Mouse (Mus musculus): ENCODE data around the gene Rtn1. TPM values are rescaled to one million over a fixed set of nuclear protein-coding genes. Genes with fewer than 3 reads are reported as not detected.
A peak's percentile ranks its signal among the peaks of the same experiment; 100 is the strongest.
"Not testable (repeated sequence)": the region's sequence is repeated elsewhere in the genome, so short reads cannot be mapped to it uniquely, and the experiment has no call there.

Rtn1 gene
- total RNA-seq, 2 experiments from 2014 or later = not detected

- ATAC-seq (replicated peaks; ENCODE audit: low FRiP score, low TSS enrichment, poor library complexity, severe bottlenecking) = no peak
These were observed 76.3 kb downstream of the Rtn1 start for GRCm38 (mm10) chr12:72332488-72333013.

DNA sequence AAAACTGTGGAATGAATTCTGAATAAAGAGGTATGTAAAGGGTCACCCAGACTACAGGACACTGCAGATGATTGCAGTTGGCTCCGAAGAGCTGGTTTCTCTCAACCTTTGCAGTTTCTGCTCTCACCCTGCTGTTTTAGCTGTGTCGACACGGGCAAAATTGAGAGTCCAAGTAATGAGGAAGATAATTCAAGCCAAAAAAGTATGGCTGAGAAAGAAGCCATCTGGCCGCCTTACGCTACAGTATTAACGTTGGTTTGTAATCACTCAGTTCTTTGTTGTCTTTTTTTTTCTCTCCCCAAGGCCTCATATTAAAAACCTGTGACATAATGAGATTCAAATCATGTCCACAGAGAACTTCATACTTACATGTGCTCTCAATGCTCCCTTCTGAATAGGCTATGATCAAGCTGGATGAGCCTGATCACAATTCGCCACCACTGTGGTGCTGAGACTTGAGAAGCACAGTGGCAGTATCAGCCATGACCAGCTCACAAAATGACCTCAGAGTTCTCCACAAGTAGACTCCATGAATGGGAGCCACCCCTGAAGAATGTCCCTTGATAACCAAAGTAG is 76.9 kb downstream of the Rtn1 start:
- no peak for ATAC-seq (replicated peaks; ENCODE audit: low FRiP score, low TSS enrichment, poor library complexity, severe bottlenecking)

- ATAC-seq (replicated peaks; ENCODE audit: low FRiP score, low TSS enrichment, poor library complexity, severe bottlenecking) = peak; percentile 59
These were observed 82.8 kb downstream of the Rtn1 start for GRCm38 (mm10) chr12:72326087-72326486.

DNA sequence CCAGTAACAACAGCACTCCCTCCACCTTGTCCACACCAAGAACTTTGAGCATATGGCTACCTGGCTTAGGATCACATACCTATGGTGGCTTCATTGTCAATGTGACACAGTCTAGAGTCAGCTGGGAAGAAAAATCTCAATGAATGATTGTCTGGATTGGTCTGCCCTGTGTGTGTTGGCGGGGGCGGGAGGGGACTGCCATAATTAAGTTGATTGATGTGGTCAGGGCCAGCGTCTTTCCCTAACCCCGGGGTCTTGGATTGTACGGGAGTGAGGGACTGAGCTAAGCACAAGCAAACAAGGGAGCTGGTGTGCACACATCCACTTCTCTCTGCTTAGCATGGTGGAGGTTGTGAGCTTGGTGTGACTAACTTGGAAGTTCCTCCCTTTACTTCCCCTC is 83.8 kb downstream of the Rtn1 start:
- no peak for ATAC-seq (replicated peaks; ENCODE audit: low FRiP score, low TSS enrichment, poor library complexity, severe bottlenecking)

DNA sequence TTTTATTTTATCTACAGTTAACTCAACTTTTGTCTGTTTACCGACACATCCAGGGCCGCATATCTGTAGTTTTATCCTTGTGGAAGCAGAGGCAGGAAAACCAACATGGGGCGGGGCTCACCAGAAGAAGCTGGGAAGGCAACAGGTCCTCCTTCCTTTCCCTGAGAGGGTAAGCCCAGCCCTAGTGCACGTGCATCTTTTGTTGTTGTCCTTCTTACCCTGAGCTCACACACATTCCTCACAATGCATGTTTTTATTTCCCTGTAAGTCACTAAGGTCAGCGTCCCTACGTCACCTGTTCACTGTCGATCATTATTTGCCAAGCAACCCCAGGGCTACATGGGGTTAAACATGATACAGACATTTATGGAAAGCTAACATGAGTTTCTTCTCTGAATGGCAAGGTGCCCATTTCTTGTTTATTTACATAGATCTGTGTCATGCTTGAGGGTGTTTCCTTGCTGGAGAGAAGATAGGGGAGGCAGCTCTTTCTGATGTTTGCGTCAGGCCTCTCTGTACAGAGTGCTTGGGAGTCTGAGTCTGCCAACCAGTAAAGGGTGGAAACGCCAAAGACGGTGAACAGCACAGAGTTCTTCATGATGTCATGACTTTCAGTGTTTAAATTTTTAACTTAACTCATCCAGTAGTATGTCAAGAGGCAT is 84.5 kb downstream of the Rtn1 start:
- no peak for ATAC-seq (replicated peaks; ENCODE audit: low FRiP score, low TSS enrichment, poor library complexity, severe bottlenecking)

DNA sequence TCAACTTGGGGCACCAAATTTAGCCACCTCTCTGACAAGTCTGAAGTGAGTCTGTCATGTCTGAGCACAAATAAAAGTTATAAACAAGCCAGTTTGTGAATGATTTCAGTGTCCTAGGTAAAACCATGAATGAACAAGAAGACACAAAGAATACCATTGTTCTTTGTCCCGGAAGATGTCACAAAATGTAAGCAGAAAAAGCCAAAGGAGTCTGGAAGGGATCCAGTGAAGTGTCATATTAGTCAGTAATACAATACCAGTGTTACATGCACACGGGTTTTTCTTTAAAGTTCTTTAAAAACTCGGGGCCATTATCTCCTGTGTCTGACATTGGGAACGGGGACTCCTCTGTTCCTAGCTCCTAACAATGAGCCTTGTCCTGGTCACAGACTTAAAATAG is 85.1 kb downstream of the Rtn1 start:
- no peak for ATAC-seq (replicated peaks; ENCODE audit: low FRiP score, low TSS enrichment, poor library complexity, severe bottlenecking)

GRCm38 (mm10) chr12:72315732-72316465 is 93.0 kb downstream of the Rtn1 start:
- ATAC-seq (replicated peaks; ENCODE audit: low FRiP score, low TSS enrichment, poor library complexity, severe bottlenecking) = no peak

DNA sequence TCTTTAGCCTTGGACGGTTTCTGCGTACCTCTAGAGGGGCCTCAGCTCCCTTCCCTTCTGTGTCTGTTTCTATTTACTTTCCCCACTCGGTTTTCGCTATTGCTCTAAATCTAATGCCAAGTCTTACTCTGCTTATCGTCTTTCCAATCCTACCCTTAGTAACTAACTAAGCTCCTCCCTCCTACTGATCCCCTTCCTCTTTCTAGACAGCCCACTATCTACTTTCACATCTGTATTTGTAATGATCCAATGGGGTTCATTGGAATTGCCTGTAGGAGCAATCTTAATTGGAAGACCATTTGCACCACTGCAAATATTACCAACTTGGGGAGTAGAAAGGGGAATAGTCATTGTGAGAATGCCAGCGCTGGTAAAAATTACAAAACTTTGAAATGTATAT is 98.0 kb downstream of the Rtn1 start:
- ATAC-seq (replicated peaks; ENCODE audit: low FRiP score, low TSS enrichment, poor library complexity, severe bottlenecking) = no peak

DNA sequence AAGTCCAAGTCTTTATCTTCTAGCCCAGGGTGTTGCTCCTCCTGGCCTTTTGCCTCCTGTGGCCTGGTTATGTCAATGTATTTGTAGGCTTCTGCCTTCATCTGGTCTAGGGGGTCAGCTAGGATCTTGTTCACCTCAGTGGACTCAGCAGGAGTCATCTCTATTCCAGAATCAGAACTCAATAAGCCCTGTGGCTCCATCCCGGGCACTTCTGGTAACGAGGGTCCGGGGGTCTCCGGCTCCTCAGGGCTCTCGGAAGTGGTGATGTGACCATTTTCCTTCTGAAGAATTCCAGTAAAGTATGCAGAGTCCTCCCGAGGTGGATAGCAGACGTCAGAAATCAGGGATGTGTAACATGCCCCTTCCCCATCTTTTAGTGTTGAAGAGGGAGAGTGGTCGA is 100.3 kb downstream of the Rtn1 start:
- no peak for ATAC-seq (replicated peaks; ENCODE audit: low FRiP score, low TSS enrichment, poor library complexity, severe bottlenecking)

- ATAC-seq (replicated peaks; ENCODE audit: low FRiP score, low TSS enrichment, poor library complexity, severe bottlenecking) = no peak
These were observed 102.6 kb downstream of the Rtn1 start for GRCm38 (mm10) chr12:72306281-72306680.

DNA sequence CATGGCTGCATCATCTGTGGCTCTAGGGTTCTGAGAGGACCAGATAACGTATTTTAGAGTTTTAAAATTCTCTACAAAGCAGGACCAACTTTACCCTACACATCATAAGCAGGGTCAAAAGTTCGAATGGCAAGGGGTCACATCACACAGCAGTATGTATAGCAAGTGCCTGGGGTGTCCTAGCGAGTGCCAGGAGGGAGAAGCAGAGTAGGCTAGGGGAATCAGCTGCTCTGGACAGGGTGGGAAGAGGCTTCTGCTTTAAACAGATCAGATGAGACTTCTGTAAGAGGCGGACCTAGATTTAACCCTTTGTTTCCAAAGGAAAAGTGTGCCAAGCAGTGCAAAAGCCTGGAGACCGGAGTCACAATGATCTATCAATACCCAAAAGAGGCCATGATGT is 103.4 kb downstream of the Rtn1 start:
- ATAC-seq (replicated peaks; ENCODE audit: low FRiP score, low TSS enrichment, poor library complexity, severe bottlenecking) = no peak

DNA sequence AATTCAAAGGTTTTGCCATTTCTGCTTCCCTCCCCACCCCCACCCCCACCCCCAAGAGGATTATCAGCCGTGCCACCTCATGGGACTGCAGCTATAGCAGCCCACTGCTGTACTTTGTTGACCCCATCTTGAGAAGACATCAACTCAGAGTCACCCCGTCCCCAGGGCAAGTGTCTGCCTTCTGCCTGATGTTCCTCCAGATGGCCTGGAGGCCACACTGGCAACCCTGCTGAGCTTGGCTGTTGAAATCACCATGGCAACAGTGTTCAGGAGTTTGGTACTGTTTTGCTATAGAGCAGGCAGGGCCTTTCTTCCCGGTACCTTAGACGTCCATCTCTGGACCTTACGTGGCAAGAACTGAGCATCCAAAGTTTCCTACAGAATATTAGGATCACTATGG is 103.9 kb downstream of the Rtn1 start:
- no peak for ATAC-seq (replicated peaks; ENCODE audit: low FRiP score, low TSS enrichment, poor library complexity, severe bottlenecking)

- no peak for ATAC-seq (replicated peaks; ENCODE audit: low FRiP score, low TSS enrichment, poor library complexity, severe bottlenecking)
These were observed 104.5 kb downstream of the Rtn1 start for GRCm38 (mm10) chr12:72304347-72304688.

DNA sequence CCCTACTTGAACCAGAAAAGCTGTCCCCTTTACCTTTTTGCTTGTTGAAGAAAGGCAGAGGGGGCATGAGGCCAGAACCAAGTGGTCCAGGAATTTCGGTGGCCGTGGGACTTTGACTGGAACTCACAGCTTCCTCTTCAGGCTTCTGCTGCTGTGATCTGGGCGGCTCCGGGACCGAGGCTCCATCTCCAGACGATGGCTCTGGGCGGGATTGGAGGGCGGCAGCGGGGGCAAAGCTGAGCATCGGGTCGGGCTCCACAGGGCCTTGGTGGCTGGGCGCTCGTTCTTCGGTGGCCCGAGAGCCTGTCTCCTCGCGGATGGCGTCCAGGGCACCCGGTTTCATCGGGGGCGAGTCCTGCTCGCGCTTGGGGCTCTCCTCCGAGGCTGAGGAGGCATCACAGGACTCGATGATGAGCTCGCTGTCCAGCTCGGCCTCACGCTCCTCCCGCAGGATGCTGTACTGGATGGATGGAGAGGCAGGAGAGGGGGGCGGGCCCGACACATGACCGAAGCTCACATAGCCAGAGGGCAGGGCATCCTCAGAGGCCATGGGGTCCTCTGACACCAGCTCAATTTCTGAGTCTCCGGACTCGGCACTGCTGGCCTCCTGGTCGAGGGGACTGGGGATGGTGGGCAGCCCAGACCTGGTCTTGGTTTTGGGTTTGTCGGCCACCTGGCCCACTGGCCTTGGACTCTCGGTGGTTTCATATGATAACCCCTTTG is 105.1 kb downstream of the Rtn1 start:
- ATAC-seq (replicated peaks; ENCODE audit: low FRiP score, low TSS enrichment, poor library complexity, severe bottlenecking) = no peak

DNA sequence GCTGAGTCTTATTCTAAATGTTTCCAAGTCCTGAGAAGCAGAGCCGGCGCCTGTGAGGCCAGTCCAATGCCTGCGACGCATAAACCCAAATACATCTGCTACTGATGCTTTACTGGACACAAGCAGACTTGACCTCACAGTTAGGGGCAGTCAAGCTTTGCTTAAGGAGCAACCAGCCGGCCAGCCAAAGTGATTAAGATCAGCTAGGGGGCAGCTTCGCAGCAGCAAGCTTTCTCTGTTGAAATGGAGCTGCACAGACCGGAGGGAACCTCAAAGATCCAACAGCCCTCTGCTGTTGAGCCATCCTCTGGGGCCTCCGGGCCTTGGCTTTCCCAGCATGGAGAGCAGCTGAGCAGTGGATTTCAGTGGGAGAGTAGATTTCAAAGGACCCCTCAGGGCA is 107.4 kb downstream of the Rtn1 start:
- no peak for ATAC-seq (replicated peaks; ENCODE audit: low FRiP score, low TSS enrichment, poor library complexity, severe bottlenecking)

GRCm38 (mm10) chr12:72300971-72301370 is 107.9 kb downstream of the Rtn1 start:
- no peak for ATAC-seq (replicated peaks; ENCODE audit: low FRiP score, low TSS enrichment, poor library complexity, severe bottlenecking)

DNA sequence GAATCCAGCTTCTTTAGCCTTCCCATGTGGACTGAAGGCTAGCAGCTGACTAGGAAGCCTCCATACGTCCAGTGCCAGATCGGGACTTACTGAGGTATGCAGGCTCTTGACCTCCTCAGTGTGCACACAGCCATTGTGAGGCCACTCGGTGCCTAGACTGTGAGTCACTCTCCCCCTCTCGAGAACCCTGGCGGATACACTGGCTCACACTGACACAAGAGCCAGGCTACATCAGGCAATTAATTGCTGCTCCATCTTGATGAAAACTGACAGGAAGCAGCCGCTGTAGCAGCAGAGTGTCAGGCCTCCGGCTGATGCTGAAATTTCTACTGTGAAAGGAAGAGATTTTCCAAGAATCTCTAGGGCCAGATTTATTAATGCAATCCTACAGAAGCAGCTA is 110.6 kb downstream of the Rtn1 start:
- ATAC-seq (replicated peaks; ENCODE audit: low FRiP score, low TSS enrichment, poor library complexity, severe bottlenecking) = no peak

DNA sequence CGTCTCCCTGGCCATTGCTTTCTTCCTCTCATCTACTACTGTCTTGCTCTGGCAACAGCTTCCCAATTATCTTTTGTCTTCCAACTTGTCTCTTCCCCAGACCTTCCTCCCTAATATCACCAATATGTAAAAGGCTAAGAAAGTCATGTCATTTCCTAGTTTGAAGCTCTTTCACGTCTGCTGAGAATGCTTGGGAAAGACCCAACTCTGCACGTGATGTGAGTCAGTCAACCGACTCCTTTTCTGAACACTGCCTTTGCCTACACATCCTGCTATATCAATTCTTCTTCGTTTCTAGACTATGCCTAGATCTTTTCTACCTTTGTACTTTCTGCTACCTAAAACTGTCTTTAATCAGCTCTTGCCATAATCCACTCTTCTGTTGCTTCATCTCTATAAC is 112.3 kb downstream of the Rtn1 start:
- no peak for ATAC-seq (replicated peaks; ENCODE audit: low FRiP score, low TSS enrichment, poor library complexity, severe bottlenecking)

DNA sequence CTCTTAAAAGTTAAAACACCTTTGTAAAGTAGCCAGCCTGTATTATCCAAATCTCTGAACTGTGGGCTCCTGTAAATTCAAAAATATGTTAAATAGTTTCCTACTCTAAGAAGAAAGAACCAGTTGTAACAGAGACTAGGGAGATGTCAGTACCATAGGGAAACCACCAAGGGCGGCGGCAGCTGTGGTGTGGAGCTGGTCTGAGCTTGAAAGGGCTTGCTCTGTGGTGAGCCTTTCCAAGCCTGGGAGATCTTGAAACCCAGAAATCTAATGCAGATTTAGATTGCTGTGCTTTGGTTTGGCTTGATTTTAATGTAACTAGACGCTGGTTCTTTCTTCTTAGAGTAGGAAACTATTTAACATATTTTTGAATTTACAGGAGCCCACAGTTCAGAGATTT is 115.7 kb downstream of the Rtn1 start:
- ATAC-seq (replicated peaks; ENCODE audit: low FRiP score, low TSS enrichment, poor library complexity, severe bottlenecking) = not testable (repeated sequence)

- no peak for ATAC-seq (replicated peaks; ENCODE audit: low FRiP score, low TSS enrichment, poor library complexity, severe bottlenecking)
These were observed 116.3 kb downstream of the Rtn1 start for GRCm38 (mm10) chr12:72292566-72292965.
